Mouse (Mus musculus) right cerebral cortex, postnatal 25 days (tissue): Measurements from ENCODE around the gene Memo1.
"Not testable (repeated sequence)": the region's sequence is repeated elsewhere in the genome, so short reads cannot be mapped to it uniquely, and the experiment has no call there.

Experiments used
- DNase-seq: peaks from one replicate; pipeline ENCODE4 v3.0.0; 2022

Memo1 gene

GRCm38 (mm10) chr17:74295026-74295970 lies at the start of gene Memo1:
Gene Memo1, minus strand, starts transcription at chr17:74295521.
- peak; percentile 89 for DNase-seq

- DNase-seq = no peak
Observed at GRCm38 (mm10) chr17:74341151-74341550, 45.8 kb upstream of the Memo1 start.

GRCm38 (mm10) chr17:74338937-74339804 lies 43.9 kb upstream of the Memo1 start, which contains the start of gene Spast:
Gene Spast, plus strand, starts transcription at chr17:74338987.
- peak; percentile 70 for DNase-seq

- DNase-seq = peak; percentile 95
Observed at GRCm38 (mm10) chr17:74338225-74338931, 43.1 kb upstream of the Memo1 start.

- DNase-seq = no peak
Observed at GRCm38 (mm10) chr17:74331049-74331676, 35.8 kb upstream of the Memo1 start.

GRCm38 (mm10) chr17:74328146-74328545 lies 32.8 kb upstream of the Memo1 start:
- not testable (repeated sequence) for DNase-seq

GRCm38 (mm10) chr17:74327195-74327594 lies 31.9 kb upstream of the Memo1 start:
- DNase-seq = not testable (repeated sequence)

GRCm38 (mm10) chr17:74323844-74324243 lies 28.5 kb upstream of the Memo1 start, which contains the start of gene Dpy30:
Gene Dpy30, minus strand, starts transcription at chr17:74323944.
- no peak for DNase-seq

GRCm38 (mm10) chr17:74322400-74323054 lies 27.2 kb upstream of the Memo1 start:
- no peak for DNase-seq

- DNase-seq = no peak
Observed at GRCm38 (mm10) chr17:74318721-74319120, 23.4 kb upstream of the Memo1 start.

GRCm38 (mm10) chr17:74316309-74316863 lies 21.1 kb upstream of the Memo1 start:
- peak; percentile 91 for DNase-seq

GRCm38 (mm10) chr17:74315445-74316308 lies 20.4 kb upstream of the Memo1 start:
- DNase-seq = no peak

GRCm38 (mm10) chr17:74306021-74306420 lies 10.7 kb upstream of the Memo1 start:
- no peak for DNase-seq

GRCm38 (mm10) chr17:74305616-74306015 lies 10.3 kb upstream of the Memo1 start:
- no peak for DNase-seq

- no peak for DNase-seq
Observed at GRCm38 (mm10) chr17:74304060-74304459, 8.7 kb upstream of the Memo1 start.

- no peak for DNase-seq
Observed at GRCm38 (mm10) chr17:74300089-74300488, 4.8 kb upstream of the Memo1 start.

GRCm38 (mm10) chr17:74296991-74297390 lies 1.7 kb upstream of the Memo1 start:
- DNase-seq = not testable (repeated sequence)

- DNase-seq = no peak
Observed at GRCm38 (mm10) chr17:74296076-74296823, 929 bp upstream of the Memo1 start.

- peak; percentile 80 for DNase-seq
Observed at GRCm38 (mm10) chr17:74294426-74295025, 795 bp downstream of the Memo1 start.
